Mouse (Mus musculus): ENCODE data around the gene Sbk1. TPM values are rescaled to one million over a fixed set of nuclear protein-coding genes. Genes with fewer than 3 reads are reported as not detected.
"Not testable (repeated sequence)": the region's sequence is repeated elsewhere in the genome, so short reads cannot be mapped to it uniquely, and the experiment has no call there.

The Sbk1 gene
- polyA plus RNA-seq, 1 experiment from 2014 or later = 29.7 TPM

DNA sequence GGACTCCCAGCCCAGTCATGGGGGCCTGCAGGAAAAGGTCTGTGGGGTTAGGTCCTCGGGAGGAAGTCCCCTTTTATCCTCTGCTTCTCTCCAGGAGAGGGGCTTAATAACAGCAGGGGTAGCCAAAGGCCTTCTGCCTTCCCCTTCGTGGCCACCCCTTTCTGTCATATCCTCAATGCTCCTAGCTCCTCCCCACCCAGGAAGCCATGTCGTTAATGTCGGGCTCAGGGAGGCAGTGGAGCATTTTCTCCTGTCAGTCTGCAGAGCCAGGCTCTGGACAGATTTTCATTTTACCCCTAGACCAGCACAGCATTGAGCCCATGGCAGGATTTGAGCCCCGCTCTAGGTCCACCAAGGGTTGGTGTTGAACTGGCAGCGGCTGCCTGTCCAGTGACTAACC, 3.9 kb downstream of the Sbk1 start:
- Histone ChIP-seq H3K4me2 (replicated peaks; ENCODE audit: low read depth, low read length) (no peak overlapping the region), H3K4me1 (ENCODE audit: insufficient read depth, low read length) (peaks cover 52% of the 10 kb centered on the region), H3K4me3 (ENCODE audit: low read length) (no peak overlapping the region), H3K36me3 (ENCODE audit: insufficient read depth, low read length) (no peaks in the 10 kb centered on the region), H3K27me3 (ENCODE audit: insufficient read depth, low read length) (no peaks in the 10 kb centered on the region), H3K9ac (replicated peaks; ENCODE audit: low read length) (0 out of 2 replicates have a peak overlapping the region, but pooled peaks have one; percentile 23), H3K27ac (ENCODE audit: low read length) (no peak overlapping the region), H3K9me3 (ENCODE audit: low read length) (no peaks in the 10 kb centered on the region)
- ATAC-seq (ENCODE audit: low FRiP score, low TSS enrichment) = no peak
- 54% methylated on average over 6 of the region's 6 CpGs for WGBS

DNA sequence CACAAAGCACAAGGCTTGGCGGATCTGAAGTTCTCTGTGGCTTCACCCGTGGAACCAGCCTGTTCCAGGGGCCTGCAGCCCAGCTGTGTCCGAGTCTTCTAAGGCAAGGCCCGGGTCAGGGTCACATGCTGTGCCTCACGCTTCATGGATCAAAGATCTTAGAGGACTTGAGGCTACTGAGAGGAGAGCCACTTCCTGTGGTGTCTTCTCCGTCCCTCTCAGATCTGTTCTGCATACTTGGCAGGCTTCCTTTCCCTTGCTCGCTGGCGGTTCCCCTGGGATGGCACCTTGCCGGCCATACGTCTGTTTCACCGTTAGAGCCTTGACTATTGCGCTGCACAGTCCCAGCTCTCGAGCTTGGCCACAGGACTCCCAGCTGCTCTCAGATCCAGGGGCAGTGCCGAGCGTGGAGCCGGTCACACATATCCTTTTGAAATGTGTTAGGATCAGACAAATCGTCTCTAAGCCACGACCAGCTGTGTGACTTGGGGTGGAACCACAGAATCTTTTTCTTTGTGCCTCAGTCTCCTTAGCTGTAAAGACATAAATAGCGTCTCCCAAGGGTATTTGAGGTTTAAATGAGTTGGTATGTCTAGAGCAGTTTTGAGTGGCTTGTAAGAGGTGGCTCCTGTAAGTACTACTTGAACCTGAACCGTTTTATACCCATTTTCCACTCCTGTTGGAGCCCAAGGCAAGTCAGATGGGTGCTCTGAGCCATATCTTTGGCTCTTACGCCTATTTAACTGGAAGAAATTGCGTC, 5.3 kb downstream of the Sbk1 start:
- no peaks in the 10 kb centered on the region for H3K9me3 ChIP-seq (ENCODE audit: low read length)
- H3K4me1 ChIP-seq (ENCODE audit: insufficient read depth, low read length) = peaks cover 47% of the 10 kb centered on the region
- H3K27ac ChIP-seq (ENCODE audit: low read length) = no peak overlapping the region
- no peaks in the 10 kb centered on the region for H3K27me3 ChIP-seq (ENCODE audit: insufficient read depth, low read length)
- no peak overlapping the region for H3K9ac ChIP-seq (replicated peaks; ENCODE audit: low read length)
- H3K4me2 ChIP-seq (replicated peaks; ENCODE audit: low read depth, low read length) = peak overlapping the region; percentile 16; the same call in 1 of the 2 replicates
- WGBS = 45% methylated on average over 22 of the region's 22 CpGs
- no peaks in the 10 kb centered on the region for H3K36me3 ChIP-seq (ENCODE audit: insufficient read depth, low read length)
- no peak overlapping the region for H3K4me3 ChIP-seq (ENCODE audit: low read length)
- ATAC-seq (ENCODE audit: low FRiP score, low TSS enrichment) = no peak

DNA sequence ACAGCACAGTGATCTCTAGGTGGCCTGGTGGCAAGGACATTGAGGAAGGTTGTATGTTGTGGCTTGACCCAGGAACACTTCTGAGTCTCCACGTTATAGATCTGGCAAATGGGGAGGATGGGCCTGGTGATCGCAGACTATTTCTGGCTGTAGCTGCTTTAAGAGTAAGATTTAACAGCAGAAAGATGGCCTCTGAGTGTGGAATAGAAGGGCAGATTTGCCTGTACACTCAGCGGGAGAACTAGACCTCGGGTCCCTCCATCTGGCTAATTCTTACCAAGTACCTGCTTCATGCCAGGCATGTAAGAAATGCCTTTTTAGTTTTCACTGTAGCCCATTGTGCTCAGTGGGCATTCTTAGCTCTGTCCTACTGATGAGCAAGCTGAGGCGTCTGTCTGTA, 6.4 kb downstream of the Sbk1 start:
- Histone ChIP-seq H3K4me3 (ENCODE audit: low read length) (no peak overlapping the region), H3K9ac (replicated peaks; ENCODE audit: low read length) (no peak overlapping the region), H3K27me3 (ENCODE audit: insufficient read depth, low read length) (no peaks in the 10 kb centered on the region), H3K27ac (ENCODE audit: low read length) (no peak overlapping the region), H3K36me3 (ENCODE audit: insufficient read depth, low read length) (no peaks in the 10 kb centered on the region), H3K4me1 (ENCODE audit: insufficient read depth, low read length) (peaks cover 40% of the 10 kb centered on the region), H3K4me2 (replicated peaks; ENCODE audit: low read depth, low read length) (no peak overlapping the region), H3K9me3 (ENCODE audit: low read length) (no peaks in the 10 kb centered on the region)
- WGBS = 88% methylated on average over 5 of the region's 5 CpGs
- ATAC-seq (ENCODE audit: low FRiP score, low TSS enrichment) = no peak

DNA sequence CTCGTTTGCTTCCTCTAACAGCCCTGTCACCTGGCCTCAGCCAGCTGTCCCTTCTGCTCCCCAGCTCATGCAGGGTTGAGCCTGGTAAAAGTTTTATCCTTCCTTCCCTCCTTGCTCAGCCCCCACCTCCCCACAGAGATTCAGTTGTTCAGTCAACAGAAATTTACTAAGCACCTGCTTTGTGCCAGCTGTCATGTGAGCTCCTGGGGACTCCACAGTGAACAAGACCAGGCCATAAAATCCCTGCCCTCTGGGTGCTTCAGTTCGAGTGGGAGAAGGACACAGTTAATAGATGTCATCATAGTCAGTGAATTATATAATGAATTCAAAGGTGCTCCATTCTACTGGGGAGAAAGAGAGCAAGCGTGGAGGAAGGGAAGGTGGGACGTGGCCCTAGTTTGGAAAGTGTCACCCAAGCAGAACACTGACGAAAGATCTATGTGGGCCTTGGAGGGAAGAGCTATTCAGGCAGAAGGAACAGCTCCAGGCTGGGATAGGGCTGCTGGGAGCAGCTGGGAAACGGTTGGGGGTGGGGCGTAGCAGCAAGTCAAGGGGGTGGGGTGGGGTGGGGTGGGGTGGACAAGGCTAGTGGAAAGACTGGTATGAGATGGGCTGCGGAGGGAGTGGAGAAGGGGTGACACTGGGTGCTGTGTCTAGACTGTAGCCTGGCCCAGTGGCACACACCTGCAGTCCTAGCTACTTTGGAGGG, 7.5 kb downstream of the Sbk1 start:
- no peak overlapping the region for H3K27ac ChIP-seq (ENCODE audit: low read length)
- WGBS = 63% methylated on average over 8 of the region's 8 CpGs
- no peaks in the 10 kb centered on the region for H3K9me3 ChIP-seq (ENCODE audit: low read length)
- H3K4me1 ChIP-seq (ENCODE audit: insufficient read depth, low read length) = peaks cover 32% of the 10 kb centered on the region
- no peak overlapping the region for H3K4me2 ChIP-seq (replicated peaks; ENCODE audit: low read depth, low read length)
- no peak for ATAC-seq (ENCODE audit: low FRiP score, low TSS enrichment)
- no peak overlapping the region for H3K9ac ChIP-seq (replicated peaks; ENCODE audit: low read length)
- no peak overlapping the region for H3K4me3 ChIP-seq (ENCODE audit: low read length)
- no peaks in the 10 kb centered on the region for H3K36me3 ChIP-seq (ENCODE audit: insufficient read depth, low read length)
- no peaks in the 10 kb centered on the region for H3K27me3 ChIP-seq (ENCODE audit: insufficient read depth, low read length)

DNA sequence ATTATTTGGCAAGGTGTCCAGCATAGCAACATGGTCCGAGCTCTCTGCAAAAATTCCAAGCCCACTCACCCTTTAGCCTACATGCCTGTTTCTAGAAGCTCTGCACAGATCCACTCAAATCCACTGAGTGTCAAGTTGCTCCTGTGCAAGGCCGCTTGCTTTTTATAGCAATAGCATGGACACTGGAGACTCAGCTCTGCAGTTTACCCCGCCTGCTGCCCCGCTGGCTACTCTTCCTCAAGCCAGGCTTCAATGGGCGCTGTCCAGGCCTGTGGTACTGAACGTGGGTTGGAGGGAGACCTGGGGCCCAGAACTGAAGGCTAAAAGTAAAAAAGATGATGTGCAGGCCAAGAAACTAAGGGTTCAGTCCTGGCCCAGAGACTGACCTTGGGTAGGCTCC, 8.3 kb downstream of the Sbk1 start:
- H3K4me3 ChIP-seq (ENCODE audit: low read length) = no peak overlapping the region
- no peaks in the 10 kb centered on the region for H3K9me3 ChIP-seq (ENCODE audit: low read length)
- H3K27me3 ChIP-seq (ENCODE audit: insufficient read depth, low read length) = no peaks in the 10 kb centered on the region
- no peak overlapping the region for H3K27ac ChIP-seq (ENCODE audit: low read length)
- H3K36me3 ChIP-seq (ENCODE audit: insufficient read depth, low read length) = no peaks in the 10 kb centered on the region
- WGBS = 56% methylated on average over 6 of the region's 6 CpGs
- peaks cover 35% of the 10 kb centered on the region for H3K4me1 ChIP-seq (ENCODE audit: insufficient read depth, low read length)
- H3K9ac ChIP-seq (replicated peaks; ENCODE audit: low read length) = no peak overlapping the region
- ATAC-seq (ENCODE audit: low FRiP score, low TSS enrichment) = no peak
- H3K4me2 ChIP-seq (replicated peaks; ENCODE audit: low read depth, low read length) = no peak overlapping the region

DNA sequence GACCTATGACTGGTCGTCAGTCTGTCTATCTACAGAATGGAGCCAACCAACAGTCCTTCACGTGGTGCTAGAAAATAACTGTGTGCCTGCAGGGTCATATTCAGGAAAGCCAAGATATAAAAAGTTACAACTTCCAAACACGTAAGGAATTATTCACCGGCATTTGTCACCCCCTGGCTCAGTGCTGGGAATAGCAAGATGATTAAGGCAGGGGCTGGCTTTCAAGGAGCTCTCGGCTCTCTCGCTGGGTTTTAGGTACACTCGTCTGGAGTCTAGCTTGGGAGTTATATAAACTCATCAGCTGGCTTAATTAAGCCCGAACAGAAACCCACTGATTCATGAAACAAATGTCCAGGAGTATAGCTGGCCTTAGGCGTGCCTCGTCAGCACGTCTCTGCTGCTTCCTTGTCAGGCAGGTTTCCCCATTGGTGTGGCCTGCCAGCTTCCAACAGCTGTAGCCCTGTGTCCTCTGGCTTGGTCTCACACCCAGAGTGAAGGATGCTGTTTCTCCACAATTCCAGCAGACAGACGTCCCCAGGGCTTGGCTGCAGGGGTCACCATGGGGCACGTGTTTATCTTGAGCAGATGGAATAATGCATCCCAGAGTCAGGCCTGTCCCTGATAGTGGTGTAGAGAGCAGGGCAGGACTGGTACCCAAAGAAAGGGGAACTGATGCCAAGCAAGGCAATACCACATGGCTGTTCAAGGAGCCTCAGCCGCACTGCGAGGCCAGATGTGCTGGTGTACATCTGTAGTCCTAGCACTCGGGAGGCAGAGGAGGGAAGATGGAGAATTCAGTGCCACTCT, 9.7 kb downstream of the Sbk1 start:
- H3K27me3 ChIP-seq (ENCODE audit: insufficient read depth, low read length) = no peaks in the 10 kb centered on the region
- no peak overlapping the region for H3K27ac ChIP-seq (ENCODE audit: low read length)
- peaks cover 25% of the 10 kb centered on the region for H3K4me1 ChIP-seq (ENCODE audit: insufficient read depth, low read length)
- H3K4me3 ChIP-seq (ENCODE audit: low read length) = no peak overlapping the region
- H3K36me3 ChIP-seq (ENCODE audit: insufficient read depth, low read length) = no peaks in the 10 kb centered on the region
- H3K9me3 ChIP-seq (ENCODE audit: low read length) = no peaks in the 10 kb centered on the region
- no peak overlapping the region for H3K9ac ChIP-seq (replicated peaks; ENCODE audit: low read length)
- H3K4me2 ChIP-seq (replicated peaks; ENCODE audit: low read depth, low read length) = no peak overlapping the region
- WGBS = 76% methylated on average over 16 of the region's 16 CpGs
- no peak for ATAC-seq (ENCODE audit: low FRiP score, low TSS enrichment)

DNA sequence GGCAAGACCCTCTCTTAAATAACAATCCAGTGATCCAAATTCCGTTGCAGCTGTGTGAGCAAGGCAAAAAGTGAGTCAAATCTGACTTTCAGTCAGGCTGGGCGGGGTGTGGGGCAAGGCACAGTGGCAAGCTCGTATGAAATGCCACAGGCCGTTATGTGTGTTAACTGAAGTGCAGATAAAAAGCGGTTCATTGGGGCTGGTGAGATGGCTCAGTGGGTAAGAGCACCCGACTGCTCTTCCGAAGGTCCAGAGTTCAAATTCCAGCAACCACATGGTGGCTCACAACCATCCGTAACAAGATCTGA, 10.2 kb downstream of the Sbk1 start:
- H3K9me3 ChIP-seq (ENCODE audit: low read length) = not testable (repeated sequence)
- WGBS = 70% methylated on average over 7 of the region's 8 CpGs

DNA sequence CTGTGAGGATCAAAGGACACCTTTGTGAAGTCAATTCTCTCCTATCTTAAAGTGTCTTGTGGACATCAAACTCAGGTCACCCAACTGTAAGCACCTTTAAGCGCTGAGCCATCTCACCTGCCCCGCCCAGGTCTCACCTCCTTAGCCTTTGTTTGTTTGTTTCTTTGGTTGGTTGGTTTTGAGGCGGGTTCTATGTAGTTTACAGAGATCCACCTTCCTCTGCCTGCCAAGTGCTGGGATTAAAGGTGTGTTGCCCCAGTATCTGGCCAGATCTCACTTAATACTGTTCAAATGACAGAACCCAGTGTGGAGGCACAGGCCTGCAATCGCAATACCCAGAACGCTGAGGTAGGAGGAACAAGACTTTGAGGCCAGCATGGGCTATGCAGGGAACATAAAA, 11.6 kb downstream of the Sbk1 start:
- no peak overlapping the region for H3K4me2 ChIP-seq (replicated peaks; ENCODE audit: low read depth, low read length)
- H3K9me3 ChIP-seq (ENCODE audit: low read length) = no peaks in the 10 kb centered on the region
- H3K27ac ChIP-seq (ENCODE audit: low read length) = no peak overlapping the region
- no peaks in the 10 kb centered on the region for H3K36me3 ChIP-seq (ENCODE audit: insufficient read depth, low read length)
- no peaks in the 10 kb centered on the region for H3K27me3 ChIP-seq (ENCODE audit: insufficient read depth, low read length)
- no peak overlapping the region for H3K4me3 ChIP-seq (ENCODE audit: low read length)
- peaks cover 21% of the 10 kb centered on the region for H3K4me1 ChIP-seq (ENCODE audit: insufficient read depth, low read length)
- ATAC-seq (ENCODE audit: low FRiP score, low TSS enrichment) = no peak
- H3K9ac ChIP-seq (replicated peaks; ENCODE audit: low read length) = no peak overlapping the region
- WGBS = 83% methylated on average over 5 of the region's 5 CpGs

More for the DNA sequence above, 10.2 kb downstream of the Sbk1 start:
- not testable (repeated sequence) for H3K27ac ChIP-seq (ENCODE audit: low read length); H3K4me2 ChIP-seq (replicated peaks; ENCODE audit: low read depth, low read length); H3K36me3 ChIP-seq (ENCODE audit: insufficient read depth, low read length); H3K4me3 ChIP-seq (ENCODE audit: low read length); H3K9ac ChIP-seq (replicated peaks; ENCODE audit: low read length); ATAC-seq (ENCODE audit: low FRiP score, low TSS enrichment); H3K27me3 ChIP-seq (ENCODE audit: insufficient read depth, low read length)
- H3K4me1 ChIP-seq (ENCODE audit: insufficient read depth, low read length) = peaks cover 22% of the 10 kb centered on the region

DNA sequence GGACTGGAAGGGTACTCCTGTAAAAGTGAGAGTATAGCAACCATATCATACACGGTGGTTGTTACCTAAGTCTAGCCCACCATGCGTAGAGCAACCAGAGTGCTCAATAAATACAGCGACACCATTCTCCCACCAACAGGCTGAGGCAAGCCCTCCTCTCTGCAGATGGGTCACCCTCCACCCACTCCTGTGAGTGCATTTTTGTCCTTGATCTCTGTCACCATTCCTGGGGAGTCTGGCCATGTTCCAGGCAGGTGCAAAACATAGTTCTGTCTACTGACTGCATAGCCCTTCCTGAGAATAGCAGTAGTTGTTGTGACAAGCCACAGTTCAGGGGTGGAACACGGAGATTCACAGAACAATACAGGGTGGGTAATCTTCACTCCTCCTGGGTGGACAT, 12.0 kb downstream of the Sbk1 start:
- Histone ChIP-seq H3K27me3 (ENCODE audit: insufficient read depth, low read length) (no peaks in the 10 kb centered on the region), H3K9me3 (ENCODE audit: low read length) (no peaks in the 10 kb centered on the region), H3K36me3 (ENCODE audit: insufficient read depth, low read length) (no peaks in the 10 kb centered on the region), H3K4me3 (ENCODE audit: low read length) (no peak overlapping the region), H3K27ac (ENCODE audit: low read length) (no peak overlapping the region), H3K4me1 (ENCODE audit: insufficient read depth, low read length) (peaks cover 21% of the 10 kb centered on the region), H3K4me2 (replicated peaks; ENCODE audit: low read depth, low read length) (no peak overlapping the region), H3K9ac (replicated peaks; ENCODE audit: low read length) (no peak overlapping the region)
- 85% methylated on average over 4 of the region's 4 CpGs for WGBS
- ATAC-seq (ENCODE audit: low FRiP score, low TSS enrichment) = no peak

DNA sequence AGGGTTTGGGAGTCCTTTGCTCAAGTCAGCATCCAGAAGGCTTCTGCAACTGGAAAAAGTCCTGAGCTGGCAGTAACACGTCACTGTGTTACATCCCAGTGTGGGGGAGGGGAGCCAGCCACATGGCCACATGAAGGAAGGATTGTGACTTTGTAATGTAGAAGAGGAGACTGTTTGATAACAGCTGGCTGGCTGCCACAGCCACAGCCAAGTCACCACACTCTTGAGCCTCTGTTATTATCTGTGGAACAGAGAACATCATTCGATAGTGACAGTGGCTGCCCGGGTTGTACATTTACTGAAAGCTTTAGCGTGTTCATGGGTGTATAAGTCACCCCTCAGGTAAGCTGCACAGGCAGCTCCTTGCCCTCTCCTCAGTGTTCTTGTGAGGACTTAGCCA, 12.4 kb downstream of the Sbk1 start:
- H3K4me3 ChIP-seq (ENCODE audit: low read length) = no peak overlapping the region
- no peak overlapping the region for H3K4me2 ChIP-seq (replicated peaks; ENCODE audit: low read depth, low read length)
- peaks cover 18% of the 10 kb centered on the region for H3K4me1 ChIP-seq (ENCODE audit: insufficient read depth, low read length)
- no peaks in the 10 kb centered on the region for H3K36me3 ChIP-seq (ENCODE audit: insufficient read depth, low read length)
- H3K27ac ChIP-seq (ENCODE audit: low read length) = no peak overlapping the region
- H3K9me3 ChIP-seq (ENCODE audit: low read length) = no peaks in the 10 kb centered on the region
- WGBS = 70% methylated on average over 4 of the region's 4 CpGs
- H3K9ac ChIP-seq (replicated peaks; ENCODE audit: low read length) = no peak overlapping the region
- H3K27me3 ChIP-seq (ENCODE audit: insufficient read depth, low read length) = no peaks in the 10 kb centered on the region
- ATAC-seq (ENCODE audit: low FRiP score, low TSS enrichment) = no peak
